Mouse (Mus musculus) gastrocnemius, postnatal 14 days (tissue): ENCODE measurements around the gene H2afv. TPM values are rescaled to one million over a fixed set of nuclear protein-coding genes. Genes with fewer than 3 reads are reported as not detected.
"Not testable (repeated sequence)": the region's sequence is repeated elsewhere in the genome, so short reads cannot be mapped to it uniquely, and the experiment has no call there.

Experiments used
- DNase-seq: peaks from one replicate; pipeline ENCODE4 v3.0.0; 2021; ENCODE audit warnings: mixed read lengths
- intact Hi-C: fragments of 180-260 bp; cut with DNase I; formaldehyde crosslinking; loops from one replicate; pipeline ENCODE4 v1.15.1; 2025; ENCODE audit warnings: low total_unique reads
- total RNA-seq, 2 experiments: library from RNA; stranded (reverse); gene quantifications; 2 replicates each; pipeline ENCODE4 v1.2.3; 2021

The H2afv gene
- total RNA-seq, 2 experiments from 2014 or later, result 41.3 to 46.3 TPM

- intact Hi-C loops, result no loop called here
- DNase-seq, result no peak
Measured at GRCm38 (mm10) chr11:6418751-6419150, 25.5 kb downstream of the H2afv start.

- intact Hi-C loops, result no loop called here
- DNase-seq, result no peak
Measured at GRCm38 (mm10) chr11:6417490-6417889, 26.8 kb downstream of the H2afv start.

- DNase-seq, result no peak
- intact Hi-C loops, result no loop called here
Measured at GRCm38 (mm10) chr11:6417069-6417468, 27.2 kb downstream of the H2afv start.

DNA sequence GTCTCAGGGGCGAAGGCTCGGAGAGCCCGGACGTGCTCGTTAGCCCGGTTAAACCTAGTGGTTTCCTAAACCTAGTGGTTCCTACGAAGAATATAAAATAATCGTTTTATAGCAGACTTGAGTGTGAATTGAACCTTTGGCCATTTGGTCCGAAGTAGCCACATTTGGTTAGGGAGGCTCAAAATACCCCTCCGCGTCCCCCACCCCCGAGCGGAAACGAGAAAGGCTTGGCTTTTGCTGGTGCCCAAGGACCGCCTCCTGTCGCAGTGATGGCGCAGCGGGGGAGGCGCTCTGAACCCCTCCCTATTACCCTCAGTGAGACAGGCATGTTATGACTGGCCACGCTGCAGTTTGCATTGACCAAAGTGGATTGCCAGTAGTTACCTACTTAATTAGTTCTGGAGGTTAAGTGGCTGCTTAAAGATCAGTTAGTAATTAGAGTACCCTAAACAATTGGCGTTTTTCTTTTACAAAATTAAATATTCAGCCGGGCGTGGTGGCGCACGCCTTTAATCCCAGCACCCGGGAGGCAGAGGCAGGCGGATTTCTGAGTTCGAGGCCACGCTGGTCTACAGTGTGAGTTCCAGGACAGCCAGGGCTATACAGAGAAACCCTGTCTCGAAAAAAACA is 27.7 kb downstream of the H2afv start:
- intact Hi-C loops, result no loop called here
- peak; percentile 84 for DNase-seq

GRCm38 (mm10) chr11:6415551-6416404 is 28.5 kb downstream of the H2afv start:
- DNase-seq, result peak; percentile 97
- intact Hi-C loops, result no loop called here

- intact Hi-C loops, result no loop called here
- DNase-seq, result no peak
Measured at GRCm38 (mm10) chr11:6414751-6415550, 29.3 kb downstream of the H2afv start, which contains the start of gene Ppia. TSS of gene Ppia (plus strand) at chr11:6415443.

DNA sequence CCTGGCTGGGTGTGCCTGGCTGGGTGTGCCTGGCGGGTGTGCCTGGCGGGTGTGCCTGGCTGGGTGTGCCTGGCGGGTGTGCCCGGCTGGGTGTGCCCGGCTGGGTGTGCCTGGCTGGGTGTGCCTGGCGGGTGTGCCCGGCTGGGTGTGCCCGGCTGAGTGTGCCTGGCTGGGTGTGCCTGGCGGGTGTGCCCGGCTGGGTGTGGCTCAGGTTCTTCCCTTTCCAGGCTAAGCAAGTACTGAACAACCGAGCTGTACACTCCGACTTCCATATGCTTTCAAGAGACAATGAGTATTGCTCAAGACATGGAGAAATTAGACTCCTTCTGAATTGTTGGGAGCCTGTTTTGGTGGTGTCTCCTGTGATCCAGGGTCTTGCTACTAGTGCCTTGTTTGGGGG is 31.0 kb downstream of the H2afv start:
- intact Hi-C loops, result no loop called here
- DNase-seq, result no peak

GRCm38 (mm10) chr11:6411684-6412083 is 32.6 kb downstream of the H2afv start:
- peak; percentile 84 for DNase-seq
- intact Hi-C loops, result no loop called here

DNA sequence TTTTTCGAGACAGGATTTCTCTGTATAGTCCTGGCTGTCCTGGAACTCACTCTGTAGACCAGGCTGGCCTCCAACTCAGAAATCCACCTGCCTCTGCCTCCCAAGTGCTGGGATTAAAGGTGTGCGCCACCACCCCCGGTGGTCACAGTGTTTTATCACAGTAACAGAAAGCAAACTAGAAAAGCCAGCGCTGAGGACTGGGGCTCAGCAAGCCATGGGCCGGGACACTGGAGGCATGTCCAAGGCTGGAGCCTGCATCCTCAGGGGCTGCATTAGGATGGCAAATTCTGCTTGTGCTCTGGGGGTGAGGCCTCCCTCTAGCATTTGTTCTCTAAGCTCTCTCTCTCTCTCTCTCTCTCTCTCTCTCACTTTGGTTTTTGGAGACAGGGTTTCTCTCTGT is 33.5 kb downstream of the H2afv start:
- intact Hi-C loops, DNase-seq: not testable (repeated sequence)

GRCm38 (mm10) chr11:6410050-6410602 is 34.1 kb downstream of the H2afv start:
- intact Hi-C loops, result no loop called here
- no peak for DNase-seq

DNA sequence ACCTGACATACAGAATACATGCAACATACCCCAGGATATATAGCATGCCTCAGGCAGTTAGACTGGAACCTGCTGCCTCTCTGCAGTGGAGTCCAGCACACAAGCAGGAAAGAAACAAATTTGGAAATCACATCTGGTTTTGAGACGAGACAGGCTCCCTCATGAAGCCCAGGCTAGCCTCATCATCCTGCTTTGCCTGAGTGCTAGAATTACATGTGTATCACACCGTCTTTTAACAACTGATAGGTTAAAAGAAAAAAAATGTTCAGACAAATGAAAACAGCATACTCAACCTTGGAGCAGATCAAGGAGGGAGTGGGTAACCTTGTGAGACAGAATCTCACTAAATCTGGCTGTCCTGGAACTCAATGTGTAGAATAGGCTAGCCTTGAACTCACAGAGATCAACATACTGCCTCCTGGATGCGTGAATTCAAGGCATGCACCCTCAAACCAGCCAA is 37.1 kb downstream of the H2afv start:
- intact Hi-C loops, result no loop called here
- no peak for DNase-seq

DNA sequence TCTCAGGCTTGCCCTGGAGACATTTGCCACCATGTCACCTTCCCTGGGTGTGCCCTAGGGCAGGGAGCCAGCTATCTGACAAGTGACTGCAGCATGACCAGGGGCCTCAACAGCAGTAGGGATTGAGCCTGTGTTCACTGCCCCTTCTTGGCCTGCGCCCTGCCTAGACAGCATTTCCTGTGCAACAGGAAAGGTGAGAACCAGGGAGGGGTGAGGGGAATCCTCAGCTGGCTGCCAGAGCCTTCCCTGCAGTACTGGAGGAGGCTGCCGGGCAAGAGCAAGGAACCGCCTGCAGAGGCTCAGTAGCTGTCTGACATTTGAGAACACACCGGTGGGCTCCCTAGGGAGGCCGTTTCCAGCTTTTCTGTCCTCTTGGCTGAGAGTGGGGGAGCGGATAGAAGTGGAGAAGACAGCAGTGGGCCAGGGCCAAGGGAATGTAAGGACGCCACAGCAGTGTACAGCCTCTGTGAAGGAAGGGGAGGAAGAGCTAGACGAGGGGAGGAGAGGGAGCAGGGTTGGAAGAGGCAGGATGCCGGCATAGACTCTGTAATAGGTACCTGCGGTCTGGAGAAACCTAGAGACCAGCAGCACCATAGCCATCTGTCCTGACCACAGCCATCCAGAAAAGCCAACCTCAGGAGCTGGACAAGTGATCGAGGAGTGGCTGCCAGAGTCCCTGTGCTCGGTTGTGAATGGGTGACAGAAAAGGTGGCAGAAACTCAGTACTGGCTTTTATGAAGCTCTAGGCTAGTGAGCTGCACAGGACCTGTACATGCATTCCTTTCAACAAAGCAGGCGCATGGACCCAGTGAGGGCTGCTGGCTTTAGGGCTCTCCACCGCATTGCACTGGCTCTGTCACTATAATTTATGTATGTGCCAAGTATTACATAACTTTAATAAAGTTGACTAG is 37.7 kb downstream of the H2afv start:
- intact Hi-C loops, result no loop called here
- DNase-seq, result peak; percentile 81

- peak; percentile 66 for DNase-seq
Measured at GRCm38 (mm10) chr11:6405591-6406081, 38.6 kb downstream of the H2afv start.

GRCm38 (mm10) chr11:6404699-6405566 is 39.3 kb downstream of the H2afv start:
- intact Hi-C loops, result no loop called here
- peak; percentile 52 for DNase-seq

More at GRCm38 (mm10) chr11:6405591-6406081, 38.6 kb downstream of the H2afv start:
- intact Hi-C loops, result no loop called here

DNA sequence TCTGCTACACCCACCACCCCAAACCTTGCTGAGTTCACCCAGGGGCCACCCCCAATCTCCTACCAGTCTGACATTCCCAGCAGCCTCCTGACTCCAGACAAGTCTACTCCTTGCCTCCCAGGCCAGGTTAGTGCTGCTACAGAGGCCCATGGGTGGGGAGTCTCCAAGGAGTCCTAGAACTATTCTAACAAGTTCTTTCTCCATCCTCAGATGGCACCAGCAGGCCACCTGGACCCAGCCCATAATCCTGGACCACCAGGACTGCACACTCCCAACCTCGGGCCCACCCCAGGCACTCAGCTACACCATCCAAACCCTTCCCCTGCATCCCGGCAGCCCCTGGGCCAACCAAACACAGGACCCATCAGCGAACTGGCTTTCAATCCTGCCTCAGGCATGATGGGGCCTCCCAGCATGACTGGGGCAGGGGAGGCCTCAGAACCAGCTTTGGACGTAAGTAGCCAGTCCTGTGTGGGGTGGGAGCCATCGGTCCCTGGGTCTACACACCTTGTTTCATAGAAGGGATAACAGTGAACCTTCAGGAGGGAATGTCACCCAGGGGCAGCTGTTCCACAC is 40.3 kb downstream of the H2afv start:
- DNase-seq, result no peak
- intact Hi-C loops, result no loop called here

DNA sequence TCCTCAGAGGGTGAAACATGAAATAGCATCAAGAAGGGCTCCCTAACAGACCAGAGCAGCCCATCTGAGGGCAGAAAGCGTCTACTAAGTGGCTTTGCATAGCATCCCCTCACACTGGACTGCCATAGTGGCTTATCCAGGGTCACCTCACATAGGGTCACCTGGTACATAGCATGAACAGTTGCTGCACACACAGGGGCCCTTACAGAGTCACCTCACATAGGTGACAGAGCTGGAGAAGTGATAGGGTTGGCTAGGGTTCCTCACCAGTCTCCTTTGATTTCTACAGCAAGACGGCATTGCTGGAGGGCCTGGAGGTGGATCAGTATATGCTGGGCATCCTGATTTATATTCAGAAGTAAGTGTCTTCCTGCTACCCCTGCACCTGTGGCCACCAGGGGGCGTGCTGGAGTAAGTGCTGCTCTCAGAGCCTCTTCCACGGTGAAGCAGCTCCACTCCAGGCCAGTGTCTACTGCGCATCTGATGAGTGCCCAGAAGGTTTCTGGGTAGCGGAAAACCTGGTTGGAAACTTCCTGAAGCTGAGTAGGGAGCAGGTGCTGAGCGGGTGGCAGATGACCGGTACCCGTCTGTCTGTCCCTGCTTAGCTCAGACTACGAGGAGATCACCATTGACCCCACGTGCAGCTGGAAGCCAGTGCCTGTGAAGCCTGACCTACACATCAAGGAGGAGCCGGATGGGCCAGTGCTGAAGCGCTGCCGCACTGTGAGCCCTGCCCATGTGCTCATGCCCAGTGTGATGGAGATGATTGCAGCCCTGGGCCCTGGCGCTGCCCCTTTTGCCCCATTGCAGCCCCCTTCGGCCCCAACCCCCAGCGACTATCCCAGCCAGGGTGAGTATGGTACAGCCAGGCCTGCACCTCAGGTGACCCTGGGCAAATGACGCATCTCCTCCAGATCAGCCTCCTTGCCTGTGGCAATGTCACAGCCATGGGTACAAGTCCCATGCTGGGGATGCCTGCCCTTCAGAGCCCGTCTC is 41.4 kb downstream of the H2afv start:
- peak; percentile 75 for DNase-seq
- intact Hi-C loops, result no loop called here
